Mouse (Mus musculus) cerebellum, adult 18-20 months (tissue): ENCODE measurements around the gene Sfn.
A peak's percentile ranks its signal among the peaks of the same experiment; 100 is the strongest.

Experiments
- DNase-seq, 2 experiments: peaks; one replicate each; pipeline ENCODE4 v3.0.0; 2021

Sfn gene

GRCm38 (mm10) chr4:133619473-133620136 lies 17.6 kb upstream of the Sfn start:
- DNase-seq = no peak

- no peak for DNase-seq
Measured at GRCm38 (mm10) chr4:133617936-133618335, 16.0 kb upstream of the Sfn start.

GRCm38 (mm10) chr4:133615416-133615815 lies 13.4 kb upstream of the Sfn start:
- DNase-seq = no peak

GRCm38 (mm10) chr4:133614274-133614761 lies 12.3 kb upstream of the Sfn start:
- peak; percentile 35 to 40 for DNase-seq

- no peak for DNase-seq
Measured at GRCm38 (mm10) chr4:133613867-133614266, 11.9 kb upstream of the Sfn start.

GRCm38 (mm10) chr4:133613026-133613425 lies 11.1 kb upstream of the Sfn start:
- no peak for DNase-seq

GRCm38 (mm10) chr4:133612416-133612815 lies 10.4 kb upstream of the Sfn start:
- no peak for DNase-seq

- DNase-seq = no peak
Measured at GRCm38 (mm10) chr4:133611815-133612214, 9.8 kb upstream of the Sfn start.

GRCm38 (mm10) chr4:133609719-133610118 lies 7.8 kb upstream of the Sfn start:
- peak; percentile 80 to 81 for DNase-seq

GRCm38 (mm10) chr4:133607284-133607683 lies 5.3 kb upstream of the Sfn start:
- no peak for DNase-seq

GRCm38 (mm10) chr4:133605330-133605729 lies 3.4 kb upstream of the Sfn start:
- no peak for DNase-seq

- DNase-seq = no peak
Measured at GRCm38 (mm10) chr4:133604856-133605255, 2.9 kb upstream of the Sfn start.

- DNase-seq = no peak
Measured at GRCm38 (mm10) chr4:133604175-133604574, 2.2 kb upstream of the Sfn start.

GRCm38 (mm10) chr4:133603056-133603455 lies 1.1 kb upstream of the Sfn start:
- no peak for DNase-seq

- no peak for DNase-seq
Measured at GRCm38 (mm10) chr4:133600306-133600705, 1.7 kb downstream of the Sfn start.

- peak; percentile 78 to 83 for DNase-seq
Measured at GRCm38 (mm10) chr4:133599571-133600073, 2.3 kb downstream of the Sfn start.

GRCm38 (mm10) chr4:133599116-133599515 lies 2.9 kb downstream of the Sfn start:
- no peak for DNase-seq

- DNase-seq = no peak
Measured at GRCm38 (mm10) chr4:133598616-133599015, 3.4 kb downstream of the Sfn start.

- DNase-seq = no peak
Measured at GRCm38 (mm10) chr4:133596084-133596483, 5.9 kb downstream of the Sfn start.

- no peak for DNase-seq
Measured at GRCm38 (mm10) chr4:133595538-133595937, 6.4 kb downstream of the Sfn start.

GRCm38 (mm10) chr4:133592570-133592969 lies 9.4 kb downstream of the Sfn start:
- peak; percentile 54 to 77 for DNase-seq

GRCm38 (mm10) chr4:133584059-133584951 lies 17.7 kb downstream of the Sfn start, which contains the start of gene Gpn2:
Gene Gpn2, plus strand, starts transcription at chr4:133584362.
- peak; percentile 79 to 87 for DNase-seq

- no peak for DNase-seq
Measured at GRCm38 (mm10) chr4:133583690-133584058, 18.3 kb downstream of the Sfn start.

- DNase-seq = no peak
Measured at GRCm38 (mm10) chr4:133577983-133578382, 24.0 kb downstream of the Sfn start.
